Mouse (Mus musculus) layer of hippocampus, adult 2 months (tissue): ENCODE results near the gene Clcnkb. TPM values are rescaled to one million over a fixed set of nuclear protein-coding genes. Genes with fewer than 3 reads are reported as not detected.

Experiments
- DNase-seq, 2 experiments: peaks; one replicate each; pipeline ENCODE4 v3.0.0; 2022; ENCODE audit warnings: low spot score in 2 of 2
- H3K27ac ChIP-seq: fragments of 200-600 bp; 2 replicates; pipeline ENCODE4 v1.8.1; 2022
- H3K4me3 ChIP-seq: fragments of 200-600 bp; 2 replicates; pipeline ENCODE4 v1.8.1; 2022; ENCODE audit warnings: mild to moderate bottlenecking
- CTCF ChIP-seq: fragments of 200-600 bp; conservative IDR thresholded peaks from 2 replicates; pipeline ENCODE4 v1.8.1; 2022; ENCODE audit warnings: antibody characterized with exemption, mild to moderate bottlenecking, moderate library complexity
- long read RNA-seq, 2 experiments: library from polyadenylated mRNA; stranded (forward); transcript quantifications; one replicate each; pipeline ENCODE4 v2.0.0; 2021; ENCODE audit warnings: borderline mapping rate in 2 of 2
- total RNA-seq, 2 experiments: library from RNA; stranded (reverse); gene quantifications; 2 replicates each; pipeline ENCODE4 v1.2.3; 2021

Clcnkb gene
- not detected for total RNA-seq
- long read RNA-seq, experiment 1 = 0 reads
- long read RNA-seq, experiment 2 = 0 reads

- Histone ChIP-seq H3K27ac (no peak within 1 kb of the TSS), H3K4me3 (no peak within 1 kb of the TSS)
- TF ChIP-seq CTCF = no peak
- no peak for DNase-seq
These were observed at the start of gene Clcnkb for GRCm38 (mm10) chr4:141415924-141416323. TSS of gene Clcnkb (minus strand) at chr4:141416014.

- no peak overlapping the region for H3K4me3 ChIP-seq
- no peak; the same call in 1 of the 2 replicates for TF ChIP-seq CTCF
- DNase-seq = no peak
- H3K27ac ChIP-seq = peak overlapping the region; percentile 48; the same call in 1 of the 2 replicates
These were observed 48.9 kb upstream of the Clcnkb start for GRCm38 (mm10) chr4:141464722-141465121.

GRCm38 (mm10) chr4:141463472-141463871, 47.7 kb upstream of the Clcnkb start:
- H3K4me3 ChIP-seq = no peak overlapping the region
- TF ChIP-seq CTCF = no peak
- peak overlapping the region; percentile 62 for H3K27ac ChIP-seq

GRCm38 (mm10) chr4:141461576-141461975, 45.8 kb upstream of the Clcnkb start:
- TF ChIP-seq CTCF = no peak
- peak overlapping the region; percentile 21; the same call in 1 of the 2 replicates for H3K27ac ChIP-seq
- H3K4me3 ChIP-seq = no peak overlapping the region
- no peak for DNase-seq

More at GRCm38 (mm10) chr4:141463472-141463871, 47.7 kb upstream of the Clcnkb start:
- DNase-seq = no peak

GRCm38 (mm10) chr4:141461088-141461487, 45.3 kb upstream of the Clcnkb start:
- Histone ChIP-seq H3K27ac (0 out of 2 replicates have a peak overlapping the region, but pooled peaks have one; percentile 21), H3K4me3 (no peak overlapping the region)
- DNase-seq = no peak
- TF ChIP-seq CTCF = no peak

- peak overlapping the region; percentile 32; the same call in 1 of the 2 replicates for H3K27ac ChIP-seq
- no peak overlapping the region for H3K4me3 ChIP-seq
- no peak for TF ChIP-seq CTCF
- no peak for DNase-seq
These were observed 44.7 kb upstream of the Clcnkb start for GRCm38 (mm10) chr4:141460481-141460880.

- Histone ChIP-seq H3K4me3 (no peak overlapping the region), H3K27ac (no peak overlapping the region)
- no peak for DNase-seq
- no peak for TF ChIP-seq CTCF
These were observed 44.0 kb upstream of the Clcnkb start for GRCm38 (mm10) chr4:141459766-141460165.

- no peak overlapping the region for H3K27ac ChIP-seq
- DNase-seq = no peak
- no peak for TF ChIP-seq CTCF
- H3K4me3 ChIP-seq = no peak overlapping the region
These were observed 43.1 kb upstream of the Clcnkb start for GRCm38 (mm10) chr4:141458888-141459287.

- no peak overlapping the region for H3K4me3 ChIP-seq
- no peak for TF ChIP-seq CTCF
These were observed 42.4 kb upstream of the Clcnkb start for GRCm38 (mm10) chr4:141458236-141458635.

GRCm38 (mm10) chr4:141456193-141456938, 40.6 kb upstream of the Clcnkb start:
- no peak overlapping the region for H3K4me3 ChIP-seq
- no peak for TF ChIP-seq CTCF
- no peak for DNase-seq
- H3K27ac ChIP-seq = 0 out of 2 replicates have a peak overlapping the region, but pooled peaks have one; percentile 43

More at GRCm38 (mm10) chr4:141458236-141458635, 42.4 kb upstream of the Clcnkb start:
- DNase-seq = no peak
- H3K27ac ChIP-seq = no peak overlapping the region

- DNase-seq = no peak
- TF ChIP-seq CTCF = no peak
- Histone ChIP-seq H3K4me3 (no peak overlapping the region), H3K27ac (peak overlapping the region; percentile 43; the same call in 1 of the 2 replicates)
These were observed 39.7 kb upstream of the Clcnkb start for GRCm38 (mm10) chr4:141455526-141455925.

GRCm38 (mm10) chr4:141454581-141455350, 39.0 kb upstream of the Clcnkb start:
- no peak overlapping the region; the same call in 1 of the 2 replicates for H3K4me3 ChIP-seq
- H3K27ac ChIP-seq = peak overlapping the region; percentile 79
- no peak for DNase-seq
- no peak for TF ChIP-seq CTCF

- no peak overlapping the region for H3K4me3 ChIP-seq
- no peak for TF ChIP-seq CTCF
- DNase-seq = no peak
- H3K27ac ChIP-seq = no peak overlapping the region
These were observed 36.2 kb upstream of the Clcnkb start for GRCm38 (mm10) chr4:141451916-141452450.
